ENCODE assay signal across 8 mouse cellular contexts in genomic region chrX:109011611-109012185, GRCm38 (mm10). TPM values are rescaled to one million over a fixed set of nuclear protein-coding genes. Genes with fewer than 3 reads are reported as not detected.
DNase-seq lines count a peak whose midpoint lies in the region; ATAC-seq and TF ChIP-seq lines count a peak whose summit lies in the region.

No protein-coding gene starts in this region.

- no peak for TF ChIP-seq CTCF in spleen, adult 2 months (IDR thresholded peaks at IDR 0.05; ENCODE audit: extremely low read depth, insufficient read depth, insufficient read length, insufficient replicate concordance)

- H3K9ac ChIP-seq in heart, embryonic 14.5 days (ENCODE audit: low read length), result peak overlapping the region; percentile 62

- H3K4me2 ChIP-seq in heart, embryonic 14.5 days (ENCODE audit: low read length), result peak overlapping the region; percentile 62

- no peak overlapping the region for H3K27ac ChIP-seq in spleen, adult 2 months (ENCODE audit: insufficient read depth, low read length)
- peak overlapping the region; percentile 20 to 75; a peak in 2 of 4 replicates for H3K27ac ChIP-seq in heart, embryonic 14.5 days (replicated peaks in 1 of 2; ENCODE audit: control insufficient read depth in 1 of 2, insufficient read depth in 1 of 2, low read depth in 2 of 2, low read length in 2 of 2)

- peak in 1 of 2 experiments; percentile 5 for DNase-seq in spleen, adult 2 months (ENCODE audit: low read depth in 1 of 2, low spot score in 2 of 2)
- no peak for DNase-seq in spleen, postnatal 14 days (ENCODE audit: low spot score in 2 of 2)
- peak; percentile 23 to 30 for DNase-seq in kidney, postnatal 25 days
- DNase-seq in thymus, postnatal 14 days, result peak; percentile 24
- no peak for DNase-seq in ovary, postnatal 14 days (ENCODE audit: low spot score)

- ATAC-seq in common myeloid progenitor, adult 5-6 weeks (replicated peaks; ENCODE audit: low read depth, poor library complexity, severe bottlenecking), result 0 out of 2 replicates have a peak, but pooled peaks have one; percentile 15
- ATAC-seq in heart, embryonic 14.5 days (ENCODE audit: insufficient number of reproducible peaks, insufficient read depth, low FRiP score, low read depth), result no peak
- ATAC-seq in megakaryocyte progenitor cell, adult 5-6 weeks (replicated peaks; ENCODE audit: poor library complexity), result peak; percentile 34; the same call in 1 of the 2 replicates

- 28% methylated on average over 13 of the region's 13 CpGs for WGBS in spleen, adult 2 months
- 32% methylated on average over 13 of the region's 13 CpGs for WGBS in heart, embryonic 14.5 days

- H3K9me3 ChIP-seq in heart, embryonic 14.5 days (ENCODE audit: control insufficient read depth, low read length), result no peaks in the 10 kb centered on the region

- no peak for TF ChIP-seq POLR2A in spleen, adult 2 months (IDR thresholded peaks at IDR 0.05; ENCODE audit: low read depth, low read length)

- H3K4me3 ChIP-seq in spleen, adult 2 months (ENCODE audit: extremely low read depth, insufficient read depth, insufficient read length), result peak overlapping the region; percentile 61
- H3K4me3 ChIP-seq in heart, embryonic 14.5 days (ENCODE audit: control insufficient read depth in 1 of 2, insufficient read depth in 1 of 2, low read depth in 1 of 2, low read length in 2 of 2), result peak overlapping the region; percentile 51 to 75

- H3K27me3 ChIP-seq in spleen, adult 2 months (ENCODE audit: control insufficient read depth, insufficient read depth, low read length), result no peaks in the 10 kb centered on the region
- no peaks in the 10 kb centered on the region for H3K27me3 ChIP-seq in heart, embryonic 14.5 days (ENCODE audit: control insufficient read depth, insufficient read depth, low read length)

- H3K36me3 ChIP-seq in spleen, adult 2 months (ENCODE audit: control insufficient read depth, insufficient read depth, low read length), result 0 out of 2 replicates have a peak, but pooled peaks cover 1% of the 10 kb centered on the region
- no peaks in the 10 kb centered on the region for H3K36me3 ChIP-seq in heart, embryonic 14.5 days (ENCODE audit: control insufficient read depth, insufficient read depth, low read length)

- H3K4me1 ChIP-seq in spleen, adult 2 months (ENCODE audit: control insufficient read depth, insufficient read depth, insufficient read length), result no peaks in the 10 kb centered on the region
- H3K4me1 ChIP-seq in heart, embryonic 14.5 days (ENCODE audit: control insufficient read depth in 2 of 2, insufficient read depth in 2 of 2, low read length in 2 of 2), result no peaks in the 10 kb centered on the region

RNA-seq across cellular contexts. Expression of gene Hmgn5, which starts 1.5 kb away (rescaled TPM):
- 0.04 and 0.13 TPM in 2 replicates for polyA plus RNA-seq in spleen, adult 2 months (2012; rRNA removed)
- 66.5 and 74.9 TPM in 2 replicates for total RNA-seq in common myeloid progenitor, adult 5-6 weeks (2017)
- 19.8 and 20.8 TPM in 2 replicates for polyA plus RNA-seq in heart, embryonic 14.5 days (2014; fragmentation: Nextera tagmentation; extraction: Ambion mirVana)
- total RNA-seq in megakaryocyte progenitor cell, adult 5-6 weeks (2015), result 142 and 149 TPM in 2 replicates
- 52.1 and 62.9 TPM in 2 replicates for total RNA-seq in megakaryocyte progenitor cell, adult 5-6 weeks (2017)

Comparison
In these comparisons a context has a peak if more than half of its experiments do, and no peak if none do; other contexts are left out.
1. DNase-seq: peak in kidney, postnatal 25 days (2 of 2) and thymus, postnatal 14 days (single experiment); none in spleen, postnatal 14 days (0 of 2) and ovary, postnatal 14 days (single experiment).